Mouse (Mus musculus): ENCODE data around the gene Ptpru.
"Not testable (repeated sequence)": the region's sequence is repeated elsewhere in the genome, so short reads cannot be mapped to it uniquely, and the experiment has no call there.

The Ptpru gene

DNA sequence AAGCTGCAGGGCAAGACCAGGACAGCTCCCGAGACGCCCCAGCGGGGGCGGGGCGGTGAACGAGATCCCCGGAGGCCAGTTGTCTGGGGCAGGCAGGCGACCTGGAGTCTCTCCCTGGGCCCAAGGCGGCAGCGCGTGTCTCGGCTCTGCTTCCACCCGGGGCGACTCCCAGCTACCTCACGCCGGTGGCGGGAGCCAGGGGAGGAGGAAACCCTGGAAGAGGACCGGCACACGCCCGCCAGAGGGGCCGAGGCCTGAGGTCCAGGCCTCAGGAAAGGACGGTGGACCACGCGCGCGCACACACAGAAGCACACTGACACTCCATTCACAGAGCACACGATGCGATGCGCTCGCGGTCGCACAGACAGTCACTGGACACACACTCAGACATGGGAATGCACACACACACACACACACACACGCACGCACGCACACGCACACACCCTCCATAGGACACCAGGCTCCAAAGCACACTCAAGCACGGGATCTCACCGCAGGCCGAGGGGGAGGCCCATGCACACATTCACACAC is 1.7 kb downstream of the Ptpru start:
- no peak for DNase-seq (ENCODE audit: extremely low read depth, insufficient read length, low spot score)

DNA sequence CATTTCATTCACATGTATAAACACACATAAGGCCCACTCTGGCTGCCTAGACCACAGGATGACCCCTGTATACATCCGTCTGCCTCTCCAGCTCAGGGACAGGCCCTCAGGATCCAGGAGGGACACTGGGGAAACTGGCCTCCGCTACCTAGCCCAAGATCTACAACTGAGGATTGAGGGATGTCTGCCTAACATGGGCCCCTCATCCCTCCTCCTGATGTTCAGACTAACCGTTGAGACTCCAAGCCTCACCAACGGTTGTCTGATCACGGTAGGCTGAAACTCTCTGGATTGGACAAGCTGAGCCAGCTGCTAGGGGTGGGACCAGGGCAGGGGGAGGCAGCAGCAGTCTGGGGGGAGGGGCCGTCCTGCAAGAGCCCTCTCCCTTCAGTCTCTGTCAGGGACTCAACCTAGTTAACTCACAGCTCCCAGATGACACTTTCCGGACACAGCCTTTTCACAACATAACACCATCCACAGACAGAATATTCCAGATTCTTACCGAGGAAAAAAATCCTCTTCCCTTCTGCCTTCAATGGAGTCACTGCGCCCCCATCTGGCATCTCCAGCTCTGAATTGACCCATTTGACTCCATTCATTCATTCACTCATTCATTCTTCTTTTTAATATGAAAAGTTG is 4.0 kb downstream of the Ptpru start:
- DNase-seq (ENCODE audit: extremely low read depth, insufficient read length, low spot score) = no peak

- DNase-seq (ENCODE audit: extremely low read depth, insufficient read length, low spot score) = no peak
These were observed 5.2 kb downstream of the Ptpru start for GRCm38 (mm10) chr4:131832759-131833407.

DNA sequence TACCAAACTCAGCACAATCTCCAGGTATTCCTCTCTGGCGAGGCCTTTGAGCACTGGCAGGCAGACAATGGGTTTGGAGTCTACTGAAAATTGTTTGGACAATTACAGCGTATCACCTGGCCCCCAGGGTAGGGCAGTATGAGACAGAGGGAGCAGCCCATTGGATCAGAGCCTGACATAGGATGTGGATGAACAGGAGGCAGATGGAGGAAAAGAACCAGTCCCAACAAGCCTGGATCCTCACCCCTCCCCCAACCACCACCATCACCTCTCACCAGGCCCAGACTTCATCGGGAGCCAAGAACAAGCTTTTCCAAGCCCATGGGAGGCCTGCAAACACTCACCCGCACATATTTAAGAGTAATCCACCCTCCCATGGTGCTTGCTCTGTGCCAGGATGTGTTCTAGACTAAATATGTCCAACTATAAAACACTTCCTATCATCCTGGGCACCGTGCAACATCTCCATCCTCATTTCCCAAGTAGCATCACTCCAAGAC is 6.5 kb downstream of the Ptpru start:
- no peak for DNase-seq (ENCODE audit: extremely low read depth, insufficient read length, low spot score)

GRCm38 (mm10) chr4:131829123-131829522 is 9.0 kb downstream of the Ptpru start:
- no peak for DNase-seq (ENCODE audit: extremely low read depth, insufficient read length, low spot score)

GRCm38 (mm10) chr4:131826905-131827304 is 11.2 kb downstream of the Ptpru start:
- no peak for DNase-seq (ENCODE audit: extremely low read depth, insufficient read length, low spot score)

DNA sequence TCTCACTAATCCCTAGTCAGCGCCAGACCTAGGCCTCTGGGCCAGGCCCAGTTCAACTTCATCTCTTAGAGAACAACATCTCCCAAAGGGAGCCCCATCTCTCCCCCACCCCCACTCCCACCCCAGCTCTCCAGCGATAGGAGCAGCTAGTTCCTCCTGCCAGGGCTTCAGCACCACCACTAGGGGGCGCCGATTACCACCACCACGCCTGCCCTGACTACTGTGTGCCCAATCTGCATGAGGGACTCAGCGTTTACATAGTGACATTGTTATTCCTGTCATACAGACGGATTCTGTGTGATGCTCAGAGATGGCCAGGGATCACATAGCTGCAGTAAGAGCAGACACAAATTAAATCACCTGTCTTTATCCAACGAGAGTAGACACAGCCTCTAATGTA is 12.3 kb downstream of the Ptpru start:
- no peak for DNase-seq (ENCODE audit: extremely low read depth, insufficient read length, low spot score)

GRCm38 (mm10) chr4:131824939-131825338 is 13.1 kb downstream of the Ptpru start:
- no peak for DNase-seq (ENCODE audit: extremely low read depth, insufficient read length, low spot score)

DNA sequence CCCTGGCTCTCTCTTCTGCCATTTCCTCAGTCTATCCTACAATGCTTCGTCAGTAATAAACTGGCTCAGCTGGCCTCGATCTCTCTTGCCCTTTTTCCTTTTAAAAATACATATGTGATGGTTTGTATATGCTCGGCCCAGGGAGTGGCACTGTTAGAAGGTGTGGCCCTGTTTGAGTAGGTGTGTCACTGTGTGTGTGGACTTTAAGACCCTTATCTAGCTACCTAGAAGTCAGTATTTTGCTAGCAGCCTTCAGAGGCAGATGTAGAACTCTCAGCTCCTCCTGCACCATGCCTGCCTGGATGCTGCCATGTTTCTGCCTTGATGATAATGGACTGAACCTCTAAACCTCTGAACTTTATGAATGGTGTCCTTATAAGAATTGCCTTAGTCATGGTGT is 15.5 kb downstream of the Ptpru start:
- DNase-seq (ENCODE audit: extremely low read depth, insufficient read length, low spot score) = no peak

GRCm38 (mm10) chr4:131821161-131821731 is 16.8 kb downstream of the Ptpru start:
- no peak for DNase-seq (ENCODE audit: extremely low read depth, insufficient read length, low spot score)

GRCm38 (mm10) chr4:131818926-131819325 is 19.2 kb downstream of the Ptpru start:
- DNase-seq (ENCODE audit: extremely low read depth, insufficient read length, low spot score) = no peak

- DNase-seq (ENCODE audit: extremely low read depth, insufficient read length, low spot score) = no peak
These were observed 22.3 kb downstream of the Ptpru start for GRCm38 (mm10) chr4:131815774-131816173.

DNA sequence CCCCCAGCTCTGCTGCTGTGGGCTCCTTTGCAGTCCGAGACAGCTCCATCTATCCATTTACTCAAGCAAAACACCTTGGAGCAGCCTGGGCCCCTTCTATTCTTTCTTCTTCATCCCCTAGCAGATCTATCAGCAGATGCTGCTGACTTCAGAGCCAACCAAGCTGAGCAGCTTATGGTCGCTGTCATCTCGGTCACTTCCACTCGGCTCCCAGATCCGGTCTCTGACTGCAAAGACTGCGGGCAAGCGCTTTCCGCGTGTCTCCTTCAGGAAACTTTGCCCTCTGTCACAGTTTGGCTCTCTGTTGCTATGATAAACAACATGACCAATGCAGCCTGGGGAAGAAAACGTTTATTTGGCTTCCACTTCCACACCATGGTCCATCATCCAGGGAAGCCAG is 23.2 kb downstream of the Ptpru start:
- no peak for DNase-seq (ENCODE audit: extremely low read depth, insufficient read length, low spot score)

- DNase-seq (ENCODE audit: extremely low read depth, insufficient read length, low spot score) = no peak
These were observed 24.3 kb downstream of the Ptpru start for GRCm38 (mm10) chr4:131813798-131814197.

GRCm38 (mm10) chr4:131812458-131812857 is 25.6 kb downstream of the Ptpru start:
- DNase-seq (ENCODE audit: extremely low read depth, insufficient read length, low spot score) = no peak

DNA sequence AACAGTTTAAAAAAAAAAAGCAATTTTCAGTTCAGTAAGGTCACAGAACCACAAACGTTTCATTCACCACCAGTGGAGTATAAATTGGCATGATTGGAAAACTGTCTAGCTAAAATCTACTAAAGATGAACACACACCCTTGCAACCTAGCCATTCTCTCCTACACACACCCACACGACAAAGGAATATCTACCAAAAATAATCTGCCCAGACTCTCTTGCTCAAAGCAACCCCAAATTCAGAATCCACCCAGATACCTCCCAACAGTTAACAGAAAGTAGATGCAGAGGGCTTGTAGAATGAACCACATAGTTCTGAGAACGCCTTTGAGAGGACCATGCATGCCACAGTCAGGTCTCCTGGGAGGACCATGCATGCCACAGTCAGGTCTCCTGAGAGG is 32.8 kb downstream of the Ptpru start:
- DNase-seq (ENCODE audit: extremely low read depth, insufficient read length, low spot score) = no peak

- DNase-seq (ENCODE audit: extremely low read depth, insufficient read length, low spot score) = not testable (repeated sequence)
These were observed 33.4 kb downstream of the Ptpru start for GRCm38 (mm10) chr4:131804732-131805131.

GRCm38 (mm10) chr4:131803846-131804245 is 34.2 kb downstream of the Ptpru start:
- no peak for DNase-seq (ENCODE audit: extremely low read depth, insufficient read length, low spot score)

DNA sequence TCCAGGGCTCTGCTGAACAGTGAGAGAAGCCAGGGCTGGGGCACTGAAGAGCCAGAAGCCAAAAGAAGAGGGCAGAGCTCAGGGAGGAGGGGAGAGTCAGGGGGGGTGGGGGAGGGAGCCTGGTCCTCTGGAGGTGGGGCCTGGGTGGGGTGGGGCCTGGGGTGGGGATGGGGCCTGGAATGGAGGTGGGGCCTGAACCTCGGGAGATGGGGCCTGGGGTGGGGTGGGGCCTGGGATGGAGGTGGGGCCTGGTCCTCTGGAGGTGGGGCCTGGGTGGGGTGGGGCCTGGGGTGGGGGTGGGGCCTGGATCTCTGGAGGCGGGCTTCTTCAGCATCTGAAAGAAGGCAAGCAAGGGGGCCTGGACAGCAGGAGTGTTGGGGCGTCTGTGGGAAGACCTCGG is 39.1 kb downstream of the Ptpru start:
- no peak for DNase-seq (ENCODE audit: extremely low read depth, insufficient read length, low spot score)

DNA sequence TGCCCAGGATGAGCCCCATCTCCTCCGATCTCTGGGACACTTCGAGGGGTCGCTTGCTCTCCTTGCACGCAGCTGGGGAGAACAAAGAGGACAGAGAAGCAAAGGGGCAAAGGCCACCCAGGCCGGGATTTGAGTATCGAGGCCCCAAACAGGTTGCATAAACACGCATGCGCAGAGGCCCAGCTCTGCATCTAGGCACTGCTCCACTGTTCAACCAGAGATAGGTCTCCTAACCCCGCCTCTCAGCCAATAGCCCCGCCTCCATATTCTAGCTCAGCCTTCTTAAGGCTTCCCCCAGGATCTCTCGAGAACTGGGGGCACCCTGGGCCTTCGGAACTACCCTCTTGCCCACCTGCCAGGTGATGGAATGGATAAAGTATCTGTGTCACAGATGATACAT is 40.2 kb downstream of the Ptpru start:
- no peak for DNase-seq (ENCODE audit: extremely low read depth, insufficient read length, low spot score)

DNA sequence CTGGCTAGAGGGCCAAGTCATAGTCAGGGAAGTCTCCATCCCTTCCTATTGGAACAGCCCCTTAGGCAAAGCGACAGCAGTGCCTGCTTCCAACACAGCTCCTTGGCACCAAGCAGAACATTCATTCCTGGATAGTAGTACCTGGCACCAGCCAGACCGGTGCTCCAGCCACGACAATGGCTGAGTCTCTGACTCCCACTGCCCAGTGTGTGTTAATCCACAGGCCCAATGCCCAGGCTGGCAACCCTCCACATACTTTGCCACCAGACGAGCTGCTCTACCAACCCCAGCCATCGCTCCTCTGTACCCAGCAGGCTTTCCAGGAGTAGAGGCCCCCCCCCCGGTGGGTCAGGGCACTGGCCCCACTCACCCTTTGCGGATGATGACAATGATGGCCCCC is 40.6 kb downstream of the Ptpru start:
- no peak for DNase-seq (ENCODE audit: extremely low read depth, insufficient read length, low spot score)
